Mouse (Mus musculus): Measurements from ENCODE around the gene B4galt5.

DNA sequence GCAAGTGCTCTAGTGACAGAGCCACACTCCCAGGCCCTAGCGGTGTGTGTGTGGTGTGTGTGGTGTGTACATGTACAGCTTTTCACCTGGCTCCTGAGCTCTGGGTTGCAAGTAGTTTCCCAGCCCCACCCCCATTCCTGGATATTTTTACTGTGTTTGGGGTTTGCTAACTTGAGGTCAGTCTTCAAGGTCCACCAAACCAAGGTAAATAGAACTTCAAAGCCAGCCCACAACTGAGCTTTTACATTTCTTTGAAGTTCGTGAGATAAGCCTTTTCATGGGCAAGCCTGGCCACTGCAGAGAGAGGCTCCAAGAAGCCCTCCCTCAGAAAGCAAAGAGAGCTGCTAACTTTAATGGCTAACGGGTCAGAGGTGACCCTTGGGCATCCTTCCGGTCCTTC lies 30.0 kb upstream of the B4galt5 start:
- no peak for TF ChIP-seq CTCF (IDR thresholded peaks at IDR 0.05; ENCODE audit: low read depth)
- no peak for TF ChIP-seq EP300 (IDR thresholded peaks at IDR 0.05; ENCODE audit: low read depth)

Data from heart, postnatal 0 days (tissue).